Mouse (Mus musculus): ENCODE data around the gene Otud7b. TPM values are rescaled to one million over a fixed set of nuclear protein-coding genes. Genes with fewer than 3 reads are reported as not detected.

The Otud7b gene
- 10.7 and 12.1 TPM in 2 replicates for polyA plus RNA-seq (2014; fragmentation: Nextera tagmentation; extraction: Ambion mirVana)

DNA sequence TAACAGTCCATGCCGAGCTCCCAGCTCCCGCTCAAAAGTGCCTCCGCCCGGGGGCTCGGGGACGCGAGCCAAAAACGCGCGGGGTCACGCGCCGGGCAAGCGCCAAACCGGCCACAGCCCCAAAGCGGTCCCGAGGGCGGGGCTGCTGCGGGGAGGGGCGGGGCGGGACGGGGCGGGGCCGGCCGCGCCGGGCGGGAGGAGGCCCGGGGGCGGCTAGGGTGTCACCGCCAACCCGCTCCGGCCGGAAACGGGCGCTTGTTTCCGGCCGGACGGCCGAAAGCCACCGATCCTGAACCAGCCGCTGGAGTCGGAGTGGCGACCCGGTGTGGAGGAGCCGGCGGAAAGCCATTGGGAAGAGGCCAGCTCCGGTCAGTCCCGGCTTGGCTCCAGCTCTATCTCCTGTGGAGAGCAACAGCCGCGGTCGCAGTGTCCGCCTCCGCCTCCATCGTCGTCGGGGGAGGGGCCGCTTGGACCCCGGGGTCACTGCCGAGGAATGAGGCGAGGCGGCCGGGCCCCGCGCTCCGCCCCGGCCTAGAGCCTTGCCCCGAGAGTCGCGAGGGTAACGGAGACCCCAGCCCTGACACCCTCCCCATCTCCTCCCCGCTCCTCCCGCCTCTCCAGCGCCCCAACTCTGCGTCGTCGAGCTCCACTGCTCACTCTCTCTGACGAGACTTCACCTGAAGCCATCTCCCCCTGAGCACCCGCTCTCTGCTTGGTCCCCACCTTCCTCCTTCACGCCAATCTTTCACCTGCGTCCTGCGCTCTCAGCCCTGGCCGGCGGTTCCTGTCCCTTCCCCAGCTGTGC, at the start of gene Otud7b:
Gene Otud7b, plus strand, starts transcription at position 267 of the 805 bp plus-strand sequence.
- H3K27ac ChIP-seq (replicated peaks; ENCODE audit: low read depth, low read length), result peak within 1 kb of the TSS; percentile 87
- no peaks in the 10 kb centered on the region for H3K36me3 ChIP-seq (replicated peaks; ENCODE audit: control insufficient read depth, insufficient read depth, low read depth, low read length)
- peak within 1 kb of the TSS; percentile 89 for H3K4me3 ChIP-seq (ENCODE audit: low read depth, low read length)
- ATAC-seq (replicated peaks; ENCODE audit: insufficient number of reproducible peaks, low FRiP score, low TSS enrichment, low read depth) (peak; percentile 89), DNase-seq (ENCODE audit: low spot score) (peak; percentile 86)
- H3K27me3 ChIP-seq (ENCODE audit: control insufficient read depth, insufficient read depth, low read length), result no peaks in the 10 kb centered on the region
- peak within 1 kb of the TSS; percentile 92 for H3K9ac ChIP-seq (replicated peaks; ENCODE audit: low read length)
- peak within 1 kb of the TSS; percentile 74 for H3K4me2 ChIP-seq (ENCODE audit: low read depth, low read length)
- WGBS, result 0% methylated on average over 77 of the region's 84 CpGs
- H3K4me1 ChIP-seq (ENCODE audit: control insufficient read depth, insufficient read depth, low read length), result no peaks in the 10 kb centered on the region
- no peaks in the 10 kb centered on the region for H3K9me3 ChIP-seq (replicated peaks; ENCODE audit: control insufficient read depth, low read length)

DNA sequence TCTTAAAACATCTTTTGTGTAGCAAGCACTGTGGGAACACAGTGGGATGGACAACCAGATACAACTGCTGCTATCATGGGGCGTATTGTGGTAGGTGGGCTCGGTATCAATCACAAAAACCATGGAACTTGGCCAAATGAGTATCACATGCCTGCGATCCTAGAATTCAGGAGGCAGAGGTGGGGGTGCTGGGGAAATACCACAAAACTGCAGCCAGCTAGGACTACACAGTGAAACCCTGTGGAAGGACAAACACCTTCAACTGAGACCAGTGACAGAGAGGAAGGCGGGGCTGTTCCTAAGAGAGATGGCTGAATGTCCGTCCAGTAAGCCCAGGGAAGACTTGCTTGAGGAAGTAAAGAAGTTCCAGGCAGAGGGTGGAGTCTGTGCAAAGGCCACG, 49.0 kb upstream of the Otud7b start:
- Histone ChIP-seq H3K4me3 (ENCODE audit: low read depth, low read length) (no peak overlapping the region), H3K9me3 (replicated peaks; ENCODE audit: control insufficient read depth, low read length) (no peaks in the 10 kb centered on the region), H3K27me3 (ENCODE audit: control insufficient read depth, insufficient read depth, low read length) (no peaks in the 10 kb centered on the region), H3K36me3 (replicated peaks; ENCODE audit: control insufficient read depth, insufficient read depth, low read depth, low read length) (no peaks in the 10 kb centered on the region), H3K27ac (replicated peaks; ENCODE audit: low read depth, low read length) (no peak overlapping the region), H3K9ac (replicated peaks; ENCODE audit: low read length) (no peak overlapping the region; the same call in 1 of the 2 replicates), H3K4me1 (ENCODE audit: control insufficient read depth, insufficient read depth, low read length) (no peaks in the 10 kb centered on the region), H3K4me2 (ENCODE audit: low read depth, low read length) (no peak overlapping the region)
- ATAC-seq (replicated peaks; ENCODE audit: insufficient number of reproducible peaks, low FRiP score, low TSS enrichment, low read depth), result no peak
- 85% methylated on average over 6 of the region's 6 CpGs for WGBS
- DNase-seq (ENCODE audit: low spot score), result no peak

DNA sequence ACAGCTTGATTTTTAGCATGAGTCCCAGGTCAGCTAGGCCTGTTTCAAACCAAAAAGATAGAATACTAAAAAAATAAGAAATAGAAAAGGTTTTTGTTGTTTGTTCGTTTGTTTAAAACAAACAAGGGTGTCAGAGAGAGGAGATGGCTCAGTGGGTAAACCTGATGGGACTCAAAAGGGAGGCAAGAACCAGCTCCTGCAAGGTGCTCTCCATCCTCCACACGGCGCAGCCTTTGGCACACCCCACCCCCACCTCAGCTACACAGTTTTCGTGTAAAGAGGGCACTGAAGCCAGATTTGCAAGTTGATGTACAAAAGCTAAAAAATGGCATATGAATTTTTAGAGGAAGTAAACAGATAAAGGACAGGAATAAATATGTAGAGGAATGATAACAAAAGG, 48.3 kb upstream of the Otud7b start:
- H3K9ac ChIP-seq (replicated peaks; ENCODE audit: low read length), result no peak overlapping the region
- H3K4me2 ChIP-seq (ENCODE audit: low read depth, low read length), result no peak overlapping the region
- no peak for DNase-seq (ENCODE audit: low spot score)
- ATAC-seq (replicated peaks; ENCODE audit: insufficient number of reproducible peaks, low FRiP score, low TSS enrichment, low read depth), result no peak
- H3K27me3 ChIP-seq (ENCODE audit: control insufficient read depth, insufficient read depth, low read length), result no peaks in the 10 kb centered on the region
- no peak overlapping the region for H3K27ac ChIP-seq (replicated peaks; ENCODE audit: low read depth, low read length)
- WGBS, result 89% methylated on average over 4 of the region's 4 CpGs
- no peaks in the 10 kb centered on the region for H3K4me1 ChIP-seq (ENCODE audit: control insufficient read depth, insufficient read depth, low read length)
- H3K9me3 ChIP-seq (replicated peaks; ENCODE audit: control insufficient read depth, low read length), result no peaks in the 10 kb centered on the region
- no peak overlapping the region for H3K4me3 ChIP-seq (ENCODE audit: low read depth, low read length)
- no peaks in the 10 kb centered on the region for H3K36me3 ChIP-seq (replicated peaks; ENCODE audit: control insufficient read depth, insufficient read depth, low read depth, low read length)

DNA sequence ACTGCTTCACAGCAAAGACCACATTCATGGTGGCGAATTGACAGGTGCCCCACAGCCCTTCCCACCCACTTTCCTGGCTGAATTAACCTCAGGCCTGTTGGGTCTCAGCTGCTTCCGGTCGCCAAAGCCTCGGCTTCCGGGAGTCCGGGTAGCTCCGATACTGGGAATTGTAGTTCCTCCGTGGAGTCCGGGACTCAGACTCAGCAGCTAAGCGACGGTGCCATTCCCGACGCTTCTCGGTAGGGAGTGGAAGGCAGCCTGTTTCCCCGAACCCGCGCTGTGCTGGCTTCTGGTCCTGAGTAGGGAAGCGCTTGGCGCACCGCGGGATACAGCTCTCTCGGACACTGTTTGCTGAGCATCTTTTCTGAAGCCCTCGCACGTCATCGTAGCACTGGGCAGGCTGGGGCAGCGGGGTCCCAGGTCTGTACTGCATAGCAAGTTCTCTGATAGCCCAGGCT, 46.6 kb upstream of the Otud7b start:
- no peaks in the 10 kb centered on the region for H3K27me3 ChIP-seq (ENCODE audit: control insufficient read depth, insufficient read depth, low read length)
- whole genome bisulfite sequencing, result under 1% methylated on average over 26 of the region's 26 CpGs
- H3K9ac ChIP-seq (replicated peaks; ENCODE audit: low read length), result peak overlapping the region; percentile 80
- peak overlapping the region; percentile 47 for H3K27ac ChIP-seq (replicated peaks; ENCODE audit: low read depth, low read length)
- ATAC-seq (replicated peaks; ENCODE audit: insufficient number of reproducible peaks, low FRiP score, low TSS enrichment, low read depth), result peak; percentile 96
- no peaks in the 10 kb centered on the region for H3K36me3 ChIP-seq (replicated peaks; ENCODE audit: control insufficient read depth, insufficient read depth, low read depth, low read length)
- peak overlapping the region; percentile 69 for H3K4me2 ChIP-seq (ENCODE audit: low read depth, low read length)
- H3K4me1 ChIP-seq (ENCODE audit: control insufficient read depth, insufficient read depth, low read length), result no peaks in the 10 kb centered on the region
- peak overlapping the region; percentile 52 for H3K4me3 ChIP-seq (ENCODE audit: low read depth, low read length)
- no peaks in the 10 kb centered on the region for H3K9me3 ChIP-seq (replicated peaks; ENCODE audit: control insufficient read depth, low read length)
- DNase-seq (ENCODE audit: low spot score), result peak; percentile 95

DNA sequence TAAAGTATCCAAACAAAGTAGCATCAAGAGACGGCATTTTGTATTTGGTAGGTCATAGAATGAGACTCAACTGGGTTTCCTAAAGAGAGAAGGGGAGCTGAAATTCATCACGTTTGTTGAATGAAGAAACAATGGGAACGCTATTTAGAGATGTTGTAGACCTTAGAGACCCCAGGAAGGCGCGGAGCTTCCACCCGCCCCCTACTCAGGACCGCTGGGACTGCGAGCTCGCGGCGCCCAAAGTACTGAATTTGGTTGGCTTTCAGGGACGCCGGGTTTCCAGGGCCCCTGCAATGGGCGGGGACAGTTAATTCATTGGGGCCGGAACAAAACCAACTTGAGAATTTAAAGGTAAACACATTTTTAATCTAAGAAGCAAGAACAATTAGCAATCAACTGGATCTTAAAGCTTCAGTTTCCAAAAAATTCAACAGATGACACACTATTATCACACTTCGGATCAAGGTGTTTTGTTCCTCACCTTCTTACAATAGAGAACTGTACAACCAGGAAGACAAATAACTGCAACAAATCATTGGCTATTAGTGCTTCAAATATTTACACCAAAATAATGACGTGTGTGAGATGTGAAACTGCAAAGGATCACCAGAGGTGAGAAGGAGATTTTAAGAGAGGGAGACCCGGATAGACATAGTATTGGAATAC, 46.0 kb upstream of the Otud7b start, which contains the start of gene Vps45:
Gene Vps45, minus strand, starts transcription at position 236 of the 666 bp plus-strand sequence.
- Histone ChIP-seq H3K9ac (replicated peaks; ENCODE audit: low read length) (peak within 1 kb of the TSS; percentile 80), H3K27ac (replicated peaks; ENCODE audit: low read depth, low read length) (peak within 1 kb of the TSS; percentile 47), H3K36me3 (replicated peaks; ENCODE audit: control insufficient read depth, insufficient read depth, low read depth, low read length) (no peaks in the 10 kb centered on the region), H3K4me3 (ENCODE audit: low read depth, low read length) (peak within 1 kb of the TSS; percentile 52), H3K4me1 (ENCODE audit: control insufficient read depth, insufficient read depth, low read length) (no peaks in the 10 kb centered on the region), H3K9me3 (replicated peaks; ENCODE audit: control insufficient read depth, low read length) (no peaks in the 10 kb centered on the region), H3K27me3 (ENCODE audit: control insufficient read depth, insufficient read depth, low read length) (no peaks in the 10 kb centered on the region), H3K4me2 (ENCODE audit: low read depth, low read length) (peak within 1 kb of the TSS; percentile 69)
- WGBS, result 2% methylated on average over 18 of the region's 18 CpGs
- DNase-seq (ENCODE audit: low spot score) (peak; percentile 79), ATAC-seq (replicated peaks; ENCODE audit: insufficient number of reproducible peaks, low FRiP score, low TSS enrichment, low read depth) (peak; percentile 82)

DNA sequence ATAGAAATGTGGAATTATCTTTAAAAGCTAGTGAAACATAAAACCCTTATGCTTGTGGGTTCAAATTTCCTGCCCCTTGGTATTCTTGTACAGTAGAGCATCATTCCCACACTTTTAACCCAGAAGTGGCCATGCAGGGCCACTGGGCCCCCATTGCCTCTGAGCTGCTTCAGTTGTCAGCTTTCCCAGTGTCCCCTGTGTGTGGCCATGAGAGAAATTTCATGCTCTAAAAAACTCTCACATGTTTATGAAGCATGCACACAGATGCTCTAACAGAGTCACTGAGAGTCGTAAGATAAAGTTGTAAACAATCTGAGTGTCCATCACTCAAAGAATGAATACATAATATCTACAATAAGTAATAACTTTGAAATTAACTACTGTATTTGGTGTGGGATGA, 44.2 kb upstream of the Otud7b start:
- Histone ChIP-seq H3K9me3 (replicated peaks; ENCODE audit: control insufficient read depth, low read length) (no peaks in the 10 kb centered on the region), H3K27me3 (ENCODE audit: control insufficient read depth, insufficient read depth, low read length) (no peaks in the 10 kb centered on the region), H3K36me3 (replicated peaks; ENCODE audit: control insufficient read depth, insufficient read depth, low read depth, low read length) (no peaks in the 10 kb centered on the region), H3K9ac (replicated peaks; ENCODE audit: low read length) (no peak overlapping the region), H3K4me3 (ENCODE audit: low read depth, low read length) (no peak overlapping the region), H3K27ac (replicated peaks; ENCODE audit: low read depth, low read length) (no peak overlapping the region), H3K4me1 (ENCODE audit: control insufficient read depth, insufficient read depth, low read length) (no peaks in the 10 kb centered on the region), H3K4me2 (ENCODE audit: low read depth, low read length) (no peak overlapping the region)
- no peak for ATAC-seq (replicated peaks; ENCODE audit: insufficient number of reproducible peaks, low FRiP score, low TSS enrichment, low read depth)
- no peak for DNase-seq (ENCODE audit: low spot score)
- WGBS, result 81% methylated on average over 1 of the region's 1 CpGs

DNA sequence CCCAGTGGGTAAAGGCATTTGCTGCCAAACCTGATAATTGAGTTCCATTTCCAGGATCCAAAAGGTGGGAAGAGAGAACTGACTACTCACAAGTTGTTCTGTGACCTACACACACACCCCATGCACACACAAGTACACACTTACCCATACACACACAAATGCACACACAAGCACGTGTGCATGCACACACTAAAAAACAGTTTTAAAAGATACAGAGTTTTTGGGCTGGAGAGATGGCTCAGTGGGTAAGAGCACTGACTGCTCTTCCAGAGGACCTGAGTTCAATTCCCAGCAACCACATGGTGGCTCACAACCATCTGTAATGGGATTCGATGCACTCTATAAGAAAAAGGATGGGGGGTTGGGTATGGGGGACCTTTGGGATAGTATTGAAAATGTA, 41.0 kb upstream of the Otud7b start:
- whole genome bisulfite sequencing, result 74% methylated on average over 2 of the region's 2 CpGs

DNA sequence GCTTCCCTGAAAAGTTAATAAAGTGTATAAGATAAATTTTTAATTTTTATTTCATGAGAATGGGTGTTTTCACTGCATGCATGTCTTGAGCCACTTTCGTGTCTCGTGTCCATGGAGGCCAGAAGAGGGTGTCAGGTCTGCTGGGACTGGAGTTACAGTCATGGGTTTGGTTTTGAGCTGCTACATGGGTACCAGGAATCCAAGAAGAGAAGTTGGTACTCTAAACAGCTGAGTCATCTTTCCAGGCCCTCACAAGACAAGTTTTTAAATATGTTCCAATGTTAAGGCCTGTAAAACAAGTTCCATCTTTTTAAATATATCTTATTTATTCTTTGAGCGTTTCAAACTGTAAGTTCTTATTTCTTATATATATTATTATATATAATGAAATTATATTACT, 40.1 kb upstream of the Otud7b start:
- no peak overlapping the region for H3K9ac ChIP-seq (replicated peaks; ENCODE audit: low read length)
- no peak for ATAC-seq (replicated peaks; ENCODE audit: insufficient number of reproducible peaks, low FRiP score, low TSS enrichment, low read depth)
- no peaks in the 10 kb centered on the region for H3K4me1 ChIP-seq (ENCODE audit: control insufficient read depth, insufficient read depth, low read length)
- H3K27ac ChIP-seq (replicated peaks; ENCODE audit: low read depth, low read length), result no peak overlapping the region
- H3K36me3 ChIP-seq (replicated peaks; ENCODE audit: control insufficient read depth, insufficient read depth, low read depth, low read length), result no peaks in the 10 kb centered on the region
- no peak overlapping the region for H3K4me3 ChIP-seq (ENCODE audit: low read depth, low read length)
- 85% methylated on average over 3 of the region's 3 CpGs for WGBS
- H3K27me3 ChIP-seq (ENCODE audit: control insufficient read depth, insufficient read depth, low read length), result no peaks in the 10 kb centered on the region
- no peak for DNase-seq (ENCODE audit: low spot score)
- H3K9me3 ChIP-seq (replicated peaks; ENCODE audit: control insufficient read depth, low read length), result no peaks in the 10 kb centered on the region
- no peak overlapping the region for H3K4me2 ChIP-seq (ENCODE audit: low read depth, low read length)

More for the DNA sequence above, 41.0 kb upstream of the Otud7b start:
- no peak overlapping the region for H3K4me3 ChIP-seq (ENCODE audit: low read depth, low read length)
- H3K9ac ChIP-seq (replicated peaks; ENCODE audit: low read length), result no peak overlapping the region
- no peak for ATAC-seq (replicated peaks; ENCODE audit: insufficient number of reproducible peaks, low FRiP score, low TSS enrichment, low read depth)
- H3K4me1 ChIP-seq (ENCODE audit: control insufficient read depth, insufficient read depth, low read length), result no peaks in the 10 kb centered on the region
- no peak for DNase-seq (ENCODE audit: low spot score)
- no peaks in the 10 kb centered on the region for H3K36me3 ChIP-seq (replicated peaks; ENCODE audit: control insufficient read depth, insufficient read depth, low read depth, low read length)
- no peak overlapping the region for H3K27ac ChIP-seq (replicated peaks; ENCODE audit: low read depth, low read length)
- no peaks in the 10 kb centered on the region for H3K9me3 ChIP-seq (replicated peaks; ENCODE audit: control insufficient read depth, low read length)
- no peaks in the 10 kb centered on the region for H3K27me3 ChIP-seq (ENCODE audit: control insufficient read depth, insufficient read depth, low read length)
- H3K4me2 ChIP-seq (ENCODE audit: low read depth, low read length), result no peak overlapping the region
